Mouse (Mus musculus) layer of hippocampus, adult 2 months (tissue): ENCODE results near the gene Peli1. TPM values are rescaled to one million over a fixed set of nuclear protein-coding genes. Genes with fewer than 3 reads are reported as not detected.
A peak's percentile ranks its signal among the peaks of the same experiment; 100 is the strongest.

Experiments used
- DNase-seq, 2 experiments: peaks; one replicate each; pipeline ENCODE4 v3.0.0; 2022; ENCODE audit warnings: low spot score in 2 of 2
- H3K27ac ChIP-seq: fragments of 200-600 bp; 2 replicates; pipeline ENCODE4 v1.8.1; 2022
- H3K4me3 ChIP-seq: fragments of 200-600 bp; 2 replicates; pipeline ENCODE4 v1.8.1; 2022; ENCODE audit warnings: mild to moderate bottlenecking
- CTCF ChIP-seq: fragments of 200-600 bp; conservative IDR thresholded peaks from 2 replicates; pipeline ENCODE4 v1.8.1; 2022; ENCODE audit warnings: antibody characterized with exemption, mild to moderate bottlenecking, moderate library complexity
- total RNA-seq, 2 experiments: library from RNA; stranded (reverse); gene quantifications; 2 replicates each; pipeline ENCODE4 v1.2.3; 2021

The Peli1 gene
- total RNA-seq, 2 experiments from 2014 or later = 48.1 to 49.6 TPM

GRCm38 (mm10) chr11:21100704-21101103 lies 9.6 kb downstream of the Peli1 start:
- no peak for TF ChIP-seq CTCF
- no peak for DNase-seq
- Histone ChIP-seq H3K27ac (no peak overlapping the region), H3K4me3 (no peak overlapping the region)

- no peak for DNase-seq
- no peak for TF ChIP-seq CTCF
- H3K4me3 ChIP-seq = no peak overlapping the region
- no peak overlapping the region for H3K27ac ChIP-seq
Measured at GRCm38 (mm10) chr11:21101286-21101685, 10.2 kb downstream of the Peli1 start.

- no peak for TF ChIP-seq CTCF
Measured at GRCm38 (mm10) chr11:21102273-21103005, 11.3 kb downstream of the Peli1 start.

GRCm38 (mm10) chr11:21103186-21103585 lies 12.1 kb downstream of the Peli1 start:
- no peak for DNase-seq
- no peak overlapping the region for H3K4me3 ChIP-seq
- H3K27ac ChIP-seq = peak overlapping the region; percentile 9; the same call in 1 of the 2 replicates
- no peak for TF ChIP-seq CTCF

More at GRCm38 (mm10) chr11:21102273-21103005, 11.3 kb downstream of the Peli1 start:
- Histone ChIP-seq H3K4me3 (no peak overlapping the region), H3K27ac (peak overlapping the region; percentile 19; the same call in 1 of the 2 replicates)
- peak in 1 of 2 experiments; percentile 18 for DNase-seq

- TF ChIP-seq CTCF = no peak
- Histone ChIP-seq H3K27ac (no peak overlapping the region), H3K4me3 (no peak overlapping the region)
- DNase-seq = no peak
Measured at GRCm38 (mm10) chr11:21105393-21105792, 14.3 kb downstream of the Peli1 start.

- no peak for TF ChIP-seq CTCF
Measured at GRCm38 (mm10) chr11:21107120-21107519, 16.0 kb downstream of the Peli1 start.

GRCm38 (mm10) chr11:21109279-21109678 lies 18.2 kb downstream of the Peli1 start:
- TF ChIP-seq CTCF = no peak
- H3K27ac ChIP-seq = no peak overlapping the region
- peak in 1 of 2 experiments; percentile 26 for DNase-seq
- no peak overlapping the region for H3K4me3 ChIP-seq

More at GRCm38 (mm10) chr11:21107120-21107519, 16.0 kb downstream of the Peli1 start:
- Histone ChIP-seq H3K27ac (no peak overlapping the region), H3K4me3 (no peak overlapping the region)
- no peak for DNase-seq

GRCm38 (mm10) chr11:21114516-21114915 lies 23.4 kb downstream of the Peli1 start:
- Histone ChIP-seq H3K4me3 (no peak overlapping the region), H3K27ac (no peak overlapping the region)
- TF ChIP-seq CTCF = no peak
- DNase-seq = no peak

GRCm38 (mm10) chr11:21115804-21116203 lies 24.7 kb downstream of the Peli1 start:
- DNase-seq = no peak
- H3K27ac ChIP-seq = no peak overlapping the region
- H3K4me3 ChIP-seq = no peak overlapping the region
- TF ChIP-seq CTCF = no peak

GRCm38 (mm10) chr11:21116623-21117295 lies 25.7 kb downstream of the Peli1 start:
- no peak for DNase-seq
- no peak for TF ChIP-seq CTCF

GRCm38 (mm10) chr11:21121737-21122136 lies 30.6 kb downstream of the Peli1 start:
- TF ChIP-seq CTCF = no peak
- DNase-seq = no peak
- Histone ChIP-seq H3K27ac (no peak overlapping the region), H3K4me3 (no peak overlapping the region)

More at GRCm38 (mm10) chr11:21116623-21117295, 25.7 kb downstream of the Peli1 start:
- Histone ChIP-seq H3K27ac (no peak overlapping the region), H3K4me3 (no peak overlapping the region)

GRCm38 (mm10) chr11:21122399-21122798 lies 31.3 kb downstream of the Peli1 start:
- no peak for TF ChIP-seq CTCF
- H3K27ac ChIP-seq = no peak overlapping the region
- no peak for DNase-seq
- H3K4me3 ChIP-seq = no peak overlapping the region

- no peak overlapping the region for H3K4me3 ChIP-seq
- no peak overlapping the region for H3K27ac ChIP-seq
- DNase-seq = no peak
- TF ChIP-seq CTCF = no peak
Measured at GRCm38 (mm10) chr11:21131692-21132091, 40.6 kb downstream of the Peli1 start.
